Mouse (Mus musculus): ENCODE measurements around the gene 1700088E04Rik.

GRCm38 (mm10) chr15:79098868-79099267, 42.2 kb downstream of the 1700088E04Rik start:
- TF ChIP-seq CTCF (IDR thresholded peaks at IDR 0.05; ENCODE audit: extremely low read depth, insufficient read length, insufficient replicate concordance, low read depth, low read length) = no peak
- no peak for TF ChIP-seq POLR2A (IDR thresholded peaks at IDR 0.05; ENCODE audit: low read depth, low read length)

All from small intestine, adult 2 months (tissue).